Mouse (Mus musculus) gonadal fat pad, adult 2 months (tissue): ENCODE data around the gene Itpr1. TPM values are rescaled to one million over a fixed set of nuclear protein-coding genes. Genes with fewer than 3 reads are reported as not detected.

Experiments
- DNase-seq: peaks from one replicate; pipeline ENCODE4 v3.0.0-alpha.2; 2012; ENCODE audit warnings: low read depth
- polyA plus RNA-seq: library from polyadenylated mRNA; depleted of rRNA; stranded (reverse); fragments of >200 nt; gene quantifications from 2 replicates; pipeline ENCODE4 v1.2.3, GENCODE M21; 2012

Itpr1 gene
- polyA plus RNA-seq, 1 experiment, result 20.9 TPM

DNA sequence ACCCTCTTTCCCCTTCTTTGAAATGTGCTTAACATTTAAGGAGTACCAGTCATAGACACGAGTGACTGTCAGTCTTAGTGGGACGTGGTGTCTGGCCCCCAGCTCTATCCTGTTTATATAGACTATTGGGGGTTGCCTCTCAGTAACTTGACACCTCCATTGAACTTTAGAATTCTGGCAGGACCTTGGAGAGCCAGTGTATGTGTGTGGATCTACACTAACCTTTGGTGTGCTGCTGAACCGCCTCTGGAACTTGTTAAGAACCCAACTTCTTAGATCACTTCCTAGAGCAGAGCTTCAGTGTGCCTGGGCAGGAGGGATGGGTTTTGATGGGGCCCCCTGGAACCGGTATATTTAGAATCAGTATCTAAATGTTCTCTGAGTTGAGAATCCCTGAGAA, 26.2 kb downstream of the Itpr1 start:
- no peak for DNase-seq

DNA sequence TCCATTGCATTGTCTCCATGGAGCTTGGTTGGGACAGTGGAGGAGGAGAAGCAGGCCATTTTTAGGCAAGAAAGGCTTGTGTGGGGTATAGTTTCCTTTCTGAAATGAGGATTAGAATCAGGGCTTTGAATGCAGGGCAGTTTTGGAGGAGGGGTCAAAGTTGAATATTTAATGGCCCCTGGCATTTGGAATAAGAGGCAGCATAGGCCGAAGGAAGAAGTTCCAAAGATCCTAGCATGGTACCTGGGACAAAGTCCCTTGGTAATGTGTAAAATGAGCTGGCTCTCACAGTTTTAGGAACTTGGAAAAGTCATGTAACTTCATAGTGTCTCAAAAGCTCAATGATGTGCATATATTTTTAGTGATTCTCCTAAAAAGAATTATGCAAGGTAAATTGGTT, 27.1 kb downstream of the Itpr1 start:
- DNase-seq, result no peak

DNA sequence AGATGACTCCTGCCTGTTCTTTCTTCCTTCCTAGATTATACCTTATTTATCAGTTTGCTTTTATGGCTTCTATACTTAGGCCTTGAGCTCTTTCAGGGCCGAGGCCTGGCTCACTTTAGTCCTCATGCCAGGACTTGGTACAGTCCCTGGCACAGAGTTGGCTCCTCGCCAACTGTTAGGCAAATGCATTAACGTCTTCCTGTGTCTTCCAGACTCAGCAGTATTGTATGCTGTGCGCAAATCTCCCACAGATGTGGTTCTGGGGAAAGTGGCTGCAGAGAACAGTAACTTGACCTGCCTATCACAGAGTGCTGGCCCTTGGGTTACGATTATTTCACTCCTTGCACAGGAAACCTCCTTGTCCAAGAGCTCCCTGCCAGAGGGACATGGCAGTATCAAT, 27.9 kb downstream of the Itpr1 start:
- no peak for DNase-seq

DNA sequence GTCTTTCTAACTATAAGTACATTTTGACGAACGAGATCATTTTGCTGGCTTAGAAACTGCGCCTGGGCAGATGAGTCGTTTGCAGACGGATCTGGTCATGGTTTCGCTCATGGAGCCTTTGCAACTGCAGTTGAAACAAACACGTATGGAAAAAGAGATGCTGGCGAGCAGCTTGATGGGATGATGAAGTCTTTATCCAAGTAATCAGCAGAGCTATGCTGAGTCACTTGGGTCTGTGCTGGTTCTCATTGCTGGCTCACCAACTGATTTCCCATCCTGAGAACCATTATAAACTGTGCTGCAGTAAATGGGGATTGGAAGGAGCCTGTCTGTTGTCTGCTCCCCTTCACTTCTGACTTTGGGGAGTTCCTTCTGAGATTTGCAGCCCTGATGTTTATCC, 31.7 kb downstream of the Itpr1 start:
- DNase-seq, result no peak

DNA sequence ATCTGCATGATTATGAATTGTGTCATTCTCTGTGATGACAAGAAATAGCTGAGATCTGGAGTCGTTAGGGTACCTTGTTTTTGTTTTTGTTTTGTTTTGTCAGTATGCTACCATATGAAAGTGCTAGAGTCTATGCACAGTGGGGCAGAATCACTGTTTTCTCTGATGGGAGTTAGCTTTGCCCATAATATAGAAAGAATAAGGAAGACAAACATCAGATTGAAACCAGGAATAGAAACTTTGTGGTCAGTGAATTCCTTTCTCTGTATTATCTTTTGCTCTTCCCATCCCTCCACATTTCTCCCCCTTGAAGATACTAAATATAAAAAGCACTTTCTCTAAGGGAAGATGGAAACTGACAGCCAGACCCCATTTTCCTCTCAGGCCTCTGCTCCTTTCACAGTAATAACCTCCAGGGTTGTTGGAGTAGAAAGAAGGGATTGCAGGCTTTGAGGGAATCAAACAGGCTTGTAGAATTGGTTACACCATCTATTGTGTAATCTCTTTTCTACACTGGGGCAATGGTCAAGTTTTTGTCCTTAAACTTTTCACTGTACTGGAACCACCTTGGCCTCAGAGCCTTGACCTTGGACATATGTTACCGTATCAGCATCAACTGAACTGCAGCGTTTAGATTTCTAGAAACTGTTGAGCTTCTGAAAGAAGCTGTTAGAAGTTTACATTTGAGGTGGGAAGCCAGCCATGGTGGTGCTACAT, 33.6 kb downstream of the Itpr1 start:
- DNase-seq, result no peak

DNA sequence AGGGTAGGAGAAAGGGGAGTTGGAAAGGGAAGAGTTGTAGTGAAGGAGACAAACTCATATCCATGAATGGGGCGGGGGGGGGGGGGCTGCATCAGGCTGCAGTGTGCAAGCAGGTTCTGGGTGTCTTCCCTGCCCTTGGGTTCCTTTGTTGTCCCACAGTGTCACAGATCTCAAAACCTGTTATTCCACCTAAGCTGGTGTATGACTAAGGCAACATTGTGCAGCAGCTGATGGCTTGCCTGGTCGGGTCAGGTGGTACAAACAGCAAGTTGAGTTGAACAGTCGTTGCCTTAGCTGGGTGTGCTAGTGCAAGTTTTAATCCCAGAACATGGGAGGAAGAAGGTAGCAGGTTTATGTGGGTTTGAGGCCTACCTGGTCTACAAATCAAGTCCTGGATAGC, 34.3 kb downstream of the Itpr1 start:
- peak; percentile 70 for DNase-seq

DNA sequence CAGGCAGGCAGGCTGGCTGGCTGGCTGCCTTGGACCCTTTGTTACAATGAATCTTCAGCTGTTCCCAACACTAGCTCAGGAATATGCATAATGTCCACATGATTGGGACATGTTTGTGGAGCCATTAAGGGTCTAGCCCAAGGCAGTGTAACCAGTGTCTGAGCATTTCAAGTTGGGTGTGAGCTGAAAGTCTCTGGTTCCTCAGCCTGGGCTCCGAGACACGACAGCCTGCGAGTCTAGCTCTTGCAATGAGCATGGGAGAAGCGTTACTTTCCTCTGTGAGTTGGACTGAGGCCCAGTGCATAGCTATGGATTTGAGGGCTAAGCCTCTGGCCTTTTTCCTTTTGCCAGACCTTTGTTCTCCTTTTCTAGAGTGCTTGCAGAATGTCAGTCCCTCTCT, 35.6 kb downstream of the Itpr1 start:
- DNase-seq, result no peak

DNA sequence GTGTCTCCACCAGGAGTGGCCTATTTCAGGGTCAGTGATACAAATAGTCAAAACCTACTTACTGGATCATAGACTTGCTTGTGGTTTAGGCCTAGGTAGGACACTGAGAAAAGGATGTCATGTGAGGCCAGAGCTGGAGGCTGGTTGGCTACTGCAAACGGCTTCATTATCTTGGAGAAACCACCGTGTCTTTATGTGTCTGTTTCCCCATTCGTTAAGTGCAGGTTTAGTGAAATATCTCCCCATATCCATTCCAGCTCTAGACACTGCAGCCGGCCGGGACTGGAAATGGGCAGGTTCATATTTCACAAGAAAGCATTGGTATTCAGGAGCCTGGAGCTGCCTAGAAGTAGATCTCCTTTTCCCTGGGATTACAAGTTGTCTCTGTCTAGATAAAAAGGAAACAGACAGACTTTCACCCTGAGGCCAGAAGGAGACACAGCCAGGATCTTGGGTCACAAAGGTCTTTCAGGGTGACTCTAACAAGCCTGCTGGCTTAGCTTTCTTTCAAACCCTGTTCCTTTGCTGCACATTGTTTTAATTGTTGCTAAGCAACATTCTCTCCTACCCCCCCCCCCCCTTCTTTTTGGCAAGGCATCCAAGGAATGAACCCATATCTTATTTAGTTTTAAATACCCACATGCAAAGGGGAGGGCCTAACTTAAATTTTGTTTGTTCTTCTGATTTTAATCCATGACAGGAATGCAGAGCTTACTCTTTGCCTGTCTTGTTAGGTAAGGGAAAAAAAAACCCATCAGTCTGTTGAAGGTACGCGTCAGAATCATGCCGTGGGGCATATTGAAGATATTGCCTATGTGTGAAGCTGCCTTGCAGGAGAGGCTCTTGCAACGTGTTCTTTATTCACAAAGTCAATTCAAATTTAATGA, 36.4 kb downstream of the Itpr1 start:
- peak; percentile 74 for DNase-seq

DNA sequence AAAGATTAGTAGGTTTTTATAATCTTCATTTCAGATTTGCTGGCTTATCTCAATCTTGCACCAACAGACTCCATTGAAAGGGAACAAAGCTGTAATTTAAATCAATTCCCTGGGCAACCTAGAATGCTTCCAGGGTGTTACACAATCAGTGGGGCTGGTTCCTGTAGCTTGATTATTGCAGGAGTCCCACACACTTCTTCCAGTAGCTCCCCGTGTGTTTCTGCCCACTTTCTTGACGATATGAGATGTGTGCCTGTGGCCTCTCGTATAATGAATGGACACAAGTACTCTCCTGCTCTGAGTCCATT, 37.0 kb downstream of the Itpr1 start:
- DNase-seq, result no peak

DNA sequence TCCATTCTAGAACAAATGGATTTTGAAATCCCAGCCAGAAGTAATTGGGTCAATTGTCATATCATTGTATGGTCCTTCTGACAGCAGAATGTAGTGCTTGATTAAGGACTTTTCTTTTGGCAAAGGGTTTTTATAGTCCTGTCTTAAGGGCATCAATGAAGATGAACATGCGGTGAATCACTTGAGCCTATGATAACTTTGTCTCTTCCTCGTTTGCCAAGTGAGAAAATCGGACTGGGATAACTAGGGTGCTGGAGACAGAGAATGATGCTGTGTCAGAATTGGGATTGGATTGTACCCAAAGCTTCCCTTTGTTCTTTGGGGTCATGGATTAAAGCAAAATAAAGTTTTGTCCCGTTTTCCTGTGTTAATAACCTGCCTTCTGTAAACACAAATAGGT, 37.5 kb downstream of the Itpr1 start:
- no peak for DNase-seq

DNA sequence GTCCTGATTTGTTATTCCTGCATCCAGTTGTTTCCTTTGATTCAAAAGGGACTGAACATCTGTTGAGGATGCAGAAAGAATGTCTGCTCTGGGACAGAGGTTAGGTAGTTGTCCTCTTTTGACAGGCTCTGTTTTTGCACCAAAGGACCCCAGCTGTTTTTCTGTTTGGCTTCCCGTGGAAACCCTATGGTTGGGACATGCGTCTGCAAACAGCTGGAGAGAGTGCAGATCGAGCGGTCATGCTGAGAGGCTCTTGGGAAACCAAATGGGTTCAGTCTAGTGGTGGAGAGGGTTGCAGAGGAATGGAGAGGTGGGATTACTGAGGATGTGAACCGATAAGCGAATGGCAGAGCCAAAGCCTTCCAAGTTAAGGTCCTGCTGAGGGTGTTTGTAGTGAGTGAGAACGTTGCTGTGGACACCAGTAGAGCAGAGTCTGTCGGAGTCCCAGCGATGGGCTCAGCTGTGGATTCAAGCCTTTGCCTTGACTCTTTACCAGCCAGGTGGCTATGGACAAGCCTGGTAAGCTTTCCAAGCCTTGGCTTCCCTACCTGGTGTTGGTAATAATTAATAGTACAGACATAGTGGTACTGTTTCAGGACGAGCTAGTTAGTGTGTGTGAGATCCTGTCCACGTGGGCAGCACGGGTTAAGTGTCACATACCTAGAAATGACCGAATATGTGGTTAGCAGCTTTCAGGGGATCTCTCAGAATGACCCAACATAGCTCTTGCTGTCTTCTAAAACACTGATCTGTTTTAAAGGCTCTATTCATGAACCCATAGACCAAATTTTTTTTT, 39.9 kb downstream of the Itpr1 start:
- DNase-seq, result no peak

DNA sequence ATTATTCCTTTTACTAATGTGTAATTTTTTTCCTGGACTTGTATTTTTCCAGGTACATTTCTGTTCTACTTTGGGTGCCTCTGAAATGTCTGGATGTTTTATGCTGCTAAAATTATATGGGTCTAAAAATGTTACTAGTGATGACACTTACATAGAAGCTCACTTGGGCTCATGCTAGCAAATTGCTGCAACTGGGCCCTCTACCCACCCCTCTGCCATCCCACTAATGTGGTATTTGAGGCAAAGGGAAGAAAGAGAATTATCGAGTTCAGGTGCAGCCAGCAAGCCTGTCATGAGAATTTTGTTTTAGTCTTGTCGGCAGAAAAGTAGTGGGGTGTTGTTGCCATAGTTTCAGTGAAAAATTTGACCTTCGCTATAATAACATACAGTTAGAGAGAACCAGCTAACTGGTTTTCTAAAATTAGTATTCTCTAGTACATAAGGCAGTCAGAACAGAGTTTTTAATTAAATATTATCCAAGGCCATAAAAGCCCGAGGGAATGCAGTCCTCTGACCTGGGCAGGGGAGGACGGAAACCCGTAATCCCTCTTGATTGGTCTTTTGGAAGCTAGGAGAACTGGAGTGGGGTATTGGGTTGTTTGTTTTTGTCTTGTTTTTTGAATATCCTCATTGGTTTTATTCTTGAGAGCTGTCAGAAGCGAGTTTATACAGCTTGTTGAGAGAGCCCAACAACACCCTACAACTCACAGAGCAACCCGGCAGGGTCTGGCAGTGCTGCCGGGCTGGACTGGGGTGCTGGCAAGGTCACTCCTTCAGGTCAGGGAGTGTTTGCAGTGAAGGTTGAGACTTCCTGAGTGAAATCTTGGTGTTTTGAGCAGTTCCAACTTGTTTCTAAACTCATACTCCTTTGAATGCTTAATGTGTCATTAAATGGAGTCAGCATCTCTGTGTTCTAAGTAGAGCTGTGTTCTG, 41.5 kb downstream of the Itpr1 start:
- no peak for DNase-seq

DNA sequence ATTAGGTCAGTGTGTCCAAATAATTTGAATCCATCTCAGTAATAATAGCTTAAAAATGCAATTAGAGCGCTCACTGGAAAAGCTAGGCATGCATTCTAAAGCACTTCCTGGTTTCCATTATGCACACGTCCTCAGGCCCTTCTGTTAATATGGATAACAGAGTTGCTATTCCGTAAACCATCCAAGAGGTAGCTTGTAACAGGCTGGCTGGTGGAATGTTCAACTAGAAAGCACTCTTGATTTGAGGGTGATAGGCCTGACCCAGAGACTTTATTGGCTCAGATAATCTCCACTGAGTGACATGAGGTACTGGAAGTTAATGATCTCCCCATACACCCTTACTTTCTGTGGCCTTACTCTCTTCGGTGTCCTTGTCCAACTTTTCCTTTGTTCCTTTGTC, 43.0 kb downstream of the Itpr1 start:
- no peak for DNase-seq

DNA sequence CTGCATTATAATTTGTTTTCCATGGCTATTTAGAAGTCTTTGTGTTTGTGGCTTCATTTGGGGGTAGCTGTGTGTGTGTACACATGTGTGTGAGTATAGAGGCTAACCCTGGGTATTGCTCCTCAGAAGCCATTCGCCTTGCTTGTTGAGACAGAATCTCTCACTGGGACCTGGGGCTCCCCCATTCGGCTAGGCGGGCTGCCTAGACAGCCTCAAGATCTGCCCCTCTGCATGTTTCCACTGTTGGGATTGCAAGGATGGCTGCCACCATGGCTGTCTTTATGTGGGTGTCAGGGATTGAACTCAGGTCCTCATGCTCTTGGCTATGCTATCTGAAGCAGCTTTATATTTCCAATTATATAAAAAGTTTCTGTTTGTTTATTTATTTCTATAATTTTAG, 44.3 kb downstream of the Itpr1 start:
- no peak for DNase-seq

DNA sequence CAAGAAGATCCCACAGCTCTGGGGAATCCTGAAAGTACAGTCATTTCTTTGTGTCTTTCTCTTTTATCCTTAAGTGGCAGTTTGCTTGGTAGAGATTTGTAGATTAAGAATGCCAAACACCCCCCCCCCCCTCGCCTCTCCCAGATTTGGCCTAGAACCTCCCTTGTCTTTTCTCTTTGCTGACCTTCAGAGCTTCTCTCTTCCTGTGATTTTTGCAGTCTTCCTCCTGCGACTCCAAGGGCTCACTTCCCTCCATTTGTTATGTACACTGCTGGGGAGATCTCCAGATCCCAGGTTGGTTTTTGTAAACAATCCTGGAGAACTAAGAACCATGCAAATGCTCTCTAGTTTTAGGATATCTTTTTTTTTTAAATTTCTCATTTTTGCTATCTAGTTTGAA, 45.7 kb downstream of the Itpr1 start:
- DNase-seq, result no peak

DNA sequence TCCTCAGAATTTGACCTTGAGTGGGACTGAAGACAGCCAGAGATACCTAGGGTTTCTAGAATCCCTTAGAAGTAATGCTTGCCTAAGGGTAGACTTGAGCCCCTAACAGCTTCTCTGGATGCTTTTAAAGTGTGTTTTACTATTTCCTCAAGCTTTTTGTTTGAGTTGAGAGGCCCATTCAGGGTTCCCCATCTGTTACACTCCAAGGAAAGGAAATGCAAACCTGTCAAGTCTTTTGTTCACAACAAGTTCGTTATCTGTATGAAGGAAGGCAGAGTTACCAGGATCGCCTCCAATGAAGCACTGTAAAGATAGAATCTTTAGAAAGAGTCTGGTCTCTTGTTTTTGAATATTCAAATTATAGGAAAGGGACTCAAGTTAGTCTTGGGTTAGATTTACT, 46.8 kb downstream of the Itpr1 start:
- no peak for DNase-seq

DNA sequence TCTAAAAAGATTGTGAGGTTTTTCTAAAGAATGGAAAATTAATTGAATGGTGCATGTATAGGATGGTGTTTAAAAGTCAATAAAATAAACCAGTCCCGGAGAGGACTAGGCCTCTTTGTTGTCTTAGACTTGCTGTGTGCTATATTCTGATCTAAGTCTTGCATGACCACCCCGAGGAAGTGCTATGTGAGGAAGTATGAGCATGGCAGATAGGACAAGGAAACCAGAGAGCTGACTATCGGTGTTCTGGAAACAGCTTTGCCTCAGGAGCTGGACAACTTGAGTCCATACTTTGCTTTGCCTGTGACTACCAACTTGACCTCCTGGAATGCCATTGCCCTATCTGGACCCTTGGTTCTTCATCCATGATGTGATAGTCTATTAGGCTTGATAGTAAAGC, 48.6 kb downstream of the Itpr1 start:
- DNase-seq, result no peak

DNA sequence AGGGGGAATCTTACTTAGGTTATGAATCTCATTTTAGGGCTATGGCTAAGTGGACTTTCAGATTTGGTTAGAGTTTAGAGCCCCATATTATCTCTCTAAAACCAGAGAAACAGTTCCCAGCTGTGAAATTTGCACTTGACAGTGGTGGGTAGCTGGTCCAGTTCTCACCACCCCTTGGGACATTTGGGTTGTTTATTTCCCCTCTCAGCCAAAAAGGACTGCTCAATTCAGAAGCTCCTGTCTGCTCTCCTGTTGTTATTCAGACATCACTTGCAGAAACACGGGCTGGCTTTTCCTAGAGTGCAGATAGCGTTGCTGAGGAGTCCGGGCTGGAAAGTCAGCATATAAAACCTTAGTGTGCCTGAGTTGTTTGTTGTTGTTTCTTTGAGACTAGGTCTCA, 51.3 kb downstream of the Itpr1 start:
- no peak for DNase-seq

DNA sequence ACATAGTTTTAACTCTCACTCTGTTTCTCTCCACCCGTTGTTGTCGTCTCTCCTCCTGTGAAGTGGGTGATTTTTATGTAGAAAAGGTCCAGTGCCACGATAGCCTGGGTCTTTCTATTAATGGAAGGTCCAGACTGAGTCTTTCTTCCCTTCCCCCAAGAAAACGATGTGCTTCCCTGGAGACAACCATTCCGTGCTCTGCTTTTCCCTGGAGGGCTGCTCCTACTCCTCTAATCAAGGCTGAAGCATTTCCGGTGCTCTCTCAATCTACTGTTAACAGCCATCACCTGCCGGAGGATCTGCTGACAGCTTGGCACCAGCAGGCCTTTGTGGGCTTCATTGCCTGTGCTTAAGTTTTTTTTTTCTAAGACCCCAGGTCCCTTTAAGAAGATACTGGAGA, 60.6 kb downstream of the Itpr1 start:
- DNase-seq, result no peak

DNA sequence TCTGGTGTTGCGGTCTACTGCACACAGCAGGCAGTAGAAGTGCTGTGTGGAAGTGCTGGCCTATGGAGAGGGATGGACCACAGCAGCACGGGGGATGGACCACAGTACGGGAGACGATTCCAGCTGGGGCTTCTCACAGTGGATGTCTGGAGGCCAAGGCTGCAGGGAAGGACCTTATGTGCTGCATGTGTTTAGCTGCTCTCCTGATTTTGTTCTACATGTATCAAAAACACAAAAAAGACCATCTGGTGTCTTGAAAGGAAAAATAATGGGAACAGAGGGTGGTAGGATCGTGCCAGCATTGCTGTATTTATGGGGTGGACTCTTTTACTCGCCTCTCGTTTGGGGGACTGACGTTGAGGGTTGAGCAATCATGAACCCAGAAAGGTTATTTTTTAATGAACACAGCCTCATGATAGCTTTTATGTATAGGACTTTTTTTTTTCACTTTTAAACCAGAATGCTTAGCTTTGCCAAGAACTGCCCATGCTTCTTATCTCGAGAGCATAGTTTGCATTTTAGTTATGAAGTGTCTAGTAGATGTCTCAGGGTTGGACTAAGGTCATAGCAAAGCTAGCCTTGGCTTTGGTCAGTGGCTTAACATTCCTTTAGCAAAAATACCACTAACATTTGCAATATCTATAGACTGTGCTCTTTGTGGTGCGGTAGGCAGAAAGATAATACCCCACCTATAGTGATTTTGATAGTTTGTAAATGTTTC, 61.6 kb downstream of the Itpr1 start:
- DNase-seq, result no peak
